Mouse (Mus musculus) stomach, postnatal 0 days (tissue): ENCODE measurements around the gene Olfr71.

ENCODE experiments used
- CTCF ChIP-seq: IDR thresholded peaks from 2 replicates; pipeline ENCODE4 v1.5.1; 2016; ENCODE audit warnings: antibody characterized with exemption, low read depth, mild to moderate bottlenecking, moderate library complexity
- EP300 ChIP-seq: optimal IDR thresholded peaks from 2 replicates; pipeline ENCODE3; 2016; ENCODE audit warnings: antibody characterized with exemption

GRCm38 (mm10) chr4:43700707-43701106 lies 9.3 kb downstream of the Olfr71 start, which contains the start of gene Olfr70:
- TF ChIP-seq CTCF (no peak), EP300 (no peak)
